Mouse (Mus musculus): Measurements from ENCODE around the gene Swap70. TPM values are rescaled to one million over a fixed set of nuclear protein-coding genes. Genes with fewer than 3 reads are reported as not detected.

Gene Swap70
- polyA plus RNA-seq, 2 experiments: 25.6 to 27.5 TPM

DNA sequence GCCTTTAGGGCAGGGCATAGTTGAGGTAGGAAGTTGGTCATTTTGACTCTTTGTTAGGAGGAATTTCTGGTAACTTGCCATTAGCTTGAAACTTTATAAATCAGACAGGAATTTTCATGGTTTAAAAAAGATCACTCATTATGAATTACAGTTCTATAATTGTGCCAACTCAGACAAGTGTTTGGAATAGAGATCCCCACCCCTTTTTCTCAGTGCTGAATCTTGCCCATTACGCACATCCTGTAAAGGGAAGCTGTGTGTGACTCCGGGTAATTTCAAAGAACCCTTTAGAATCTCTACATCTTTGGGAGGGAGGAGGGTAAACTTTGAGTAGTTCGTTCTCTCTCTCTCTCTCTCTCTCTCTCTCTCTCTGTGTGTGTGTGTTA, 15.9 kb downstream of the Swap70 start:
- Histone ChIP-seq H3K4me3 (replicated peaks; ENCODE audit: low read length) (no peak overlapping the region), H3K9ac (ENCODE audit: low read depth, low read length, severe bottlenecking) (no peak overlapping the region), H3K9me3 (ENCODE audit: control insufficient read depth, low read length) (no peaks in the 10 kb centered on the region), H3K27me3 (ENCODE audit: control insufficient read depth, insufficient read depth, low read length) (no peaks in the 10 kb centered on the region), H3K4me2 (replicated peaks; ENCODE audit: low read depth, low read length, severe bottlenecking) (no peak overlapping the region), H3K36me3 (ENCODE audit: control insufficient read depth, insufficient read depth, low read length) (peaks cover 6% of the 10 kb centered on the region; the same call in 1 of the 2 replicates), H3K4me1 (ENCODE audit: control insufficient read depth, insufficient read depth, low read length) (peaks cover 10% of the 10 kb centered on the region), H3K27ac (replicated peaks; ENCODE audit: low read depth, low read length) (0 out of 2 replicates have a peak overlapping the region, but pooled peaks have one; percentile 43)
- DNase-seq (ENCODE audit: low spot score) (no peak), ATAC-seq (ENCODE audit: low FRiP score, low read depth) (no peak)
- WGBS: 38% methylated on average over 3 of the region's 3 CpGs
- no peak for TF ChIP-seq POLR2A (IDR thresholded peaks at IDR 0.05; ENCODE audit: borderline replicate concordance, extremely low read depth, insufficient read depth, insufficient read length)

DNA sequence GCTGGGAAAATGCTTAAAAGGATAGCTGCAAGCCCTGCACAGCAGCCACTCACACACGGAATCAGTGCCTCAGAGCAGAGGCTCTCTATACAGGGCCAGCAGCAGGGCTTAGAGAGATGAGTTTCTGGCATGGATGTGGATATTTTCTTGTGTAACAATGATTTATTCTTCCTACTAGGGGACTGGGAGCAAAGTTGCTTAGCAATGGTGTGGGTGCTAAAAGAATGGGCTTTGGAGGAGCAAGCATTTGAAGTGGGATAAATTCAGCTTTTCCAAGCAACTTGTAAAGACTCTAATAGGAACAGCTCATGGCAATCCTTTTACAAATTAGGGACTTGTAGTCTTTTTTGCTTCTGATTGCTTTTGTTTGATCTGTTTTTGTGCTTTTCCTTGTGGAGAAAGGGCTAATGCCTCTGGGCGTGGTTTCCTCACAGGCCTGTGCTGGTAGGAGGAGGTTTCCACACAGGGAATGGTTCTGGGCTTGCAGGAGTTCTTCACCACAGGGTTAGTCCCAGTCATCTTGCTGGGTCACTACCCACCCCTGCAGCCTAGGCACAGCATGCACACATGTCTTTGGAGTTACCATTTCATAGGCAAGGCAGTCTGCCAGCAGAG, 16.4 kb downstream of the Swap70 start:
- TF ChIP-seq POLR2A (IDR thresholded peaks at IDR 0.05; ENCODE audit: borderline replicate concordance, extremely low read depth, insufficient read depth, insufficient read length): no peak
- H3K36me3 ChIP-seq (ENCODE audit: control insufficient read depth, insufficient read depth, low read length): peaks cover 6% of the 10 kb centered on the region; the same call in 1 of the 2 replicates
- H3K27ac ChIP-seq (replicated peaks; ENCODE audit: low read depth, low read length): 0 out of 2 replicates have a peak overlapping the region, but pooled peaks have one; percentile 43
- H3K27me3 ChIP-seq (ENCODE audit: control insufficient read depth, insufficient read depth, low read length): no peaks in the 10 kb centered on the region
- H3K4me2 ChIP-seq (replicated peaks; ENCODE audit: low read depth, low read length, severe bottlenecking): no peak overlapping the region
- WGBS: 48% methylated on average over 2 of the region's 2 CpGs
- H3K4me1 ChIP-seq (ENCODE audit: control insufficient read depth, insufficient read depth, low read length): peaks cover 10% of the 10 kb centered on the region
- ATAC-seq (ENCODE audit: low FRiP score, low read depth): no peak
- no peak overlapping the region for H3K9ac ChIP-seq (ENCODE audit: low read depth, low read length, severe bottlenecking)
- no peak overlapping the region for H3K4me3 ChIP-seq (replicated peaks; ENCODE audit: low read length)
- no peaks in the 10 kb centered on the region for H3K9me3 ChIP-seq (ENCODE audit: control insufficient read depth, low read length)
- DNase-seq (ENCODE audit: low spot score): no peak

DNA sequence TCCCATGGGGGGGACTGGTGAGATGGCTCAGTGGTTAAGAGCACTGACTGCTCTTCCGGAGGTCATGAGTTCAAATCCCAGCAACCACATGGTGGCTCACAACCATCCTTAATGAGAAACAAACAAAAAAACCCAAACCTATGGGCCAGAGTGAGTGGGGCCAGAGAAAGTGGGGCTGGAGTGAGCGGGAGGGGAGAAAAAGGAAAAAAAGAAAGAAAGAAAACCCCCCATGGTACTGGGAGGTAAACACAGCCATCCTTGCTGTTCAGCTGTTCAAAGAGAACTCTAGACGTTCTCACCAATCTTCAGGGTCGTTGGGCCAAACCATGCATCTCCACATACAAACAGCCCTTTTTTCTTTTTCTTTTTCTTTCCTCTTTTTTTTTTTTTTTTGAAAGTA, 18.1 kb downstream of the Swap70 start:
- no peak overlapping the region for H3K27ac ChIP-seq (replicated peaks; ENCODE audit: low read depth, low read length)
- H3K9me3 ChIP-seq (ENCODE audit: control insufficient read depth, low read length): no peaks in the 10 kb centered on the region
- DNase-seq (ENCODE audit: low spot score) (no peak), ATAC-seq (ENCODE audit: low FRiP score, low read depth) (no peak)
- WGBS: 78% methylated on average over 4 of the region's 4 CpGs
- H3K36me3 ChIP-seq (ENCODE audit: control insufficient read depth, insufficient read depth, low read length): peaks cover 9% of the 10 kb centered on the region
- TF ChIP-seq POLR2A (IDR thresholded peaks at IDR 0.05; ENCODE audit: borderline replicate concordance, extremely low read depth, insufficient read depth, insufficient read length): no peak
- no peak overlapping the region for H3K4me3 ChIP-seq (replicated peaks; ENCODE audit: low read length)
- no peak overlapping the region for H3K9ac ChIP-seq (ENCODE audit: low read depth, low read length, severe bottlenecking)
- peaks cover 10% of the 10 kb centered on the region for H3K4me1 ChIP-seq (ENCODE audit: control insufficient read depth, insufficient read depth, low read length)
- no peaks in the 10 kb centered on the region for H3K27me3 ChIP-seq (ENCODE audit: control insufficient read depth, insufficient read depth, low read length)
- H3K4me2 ChIP-seq (replicated peaks; ENCODE audit: low read depth, low read length, severe bottlenecking): no peak overlapping the region

DNA sequence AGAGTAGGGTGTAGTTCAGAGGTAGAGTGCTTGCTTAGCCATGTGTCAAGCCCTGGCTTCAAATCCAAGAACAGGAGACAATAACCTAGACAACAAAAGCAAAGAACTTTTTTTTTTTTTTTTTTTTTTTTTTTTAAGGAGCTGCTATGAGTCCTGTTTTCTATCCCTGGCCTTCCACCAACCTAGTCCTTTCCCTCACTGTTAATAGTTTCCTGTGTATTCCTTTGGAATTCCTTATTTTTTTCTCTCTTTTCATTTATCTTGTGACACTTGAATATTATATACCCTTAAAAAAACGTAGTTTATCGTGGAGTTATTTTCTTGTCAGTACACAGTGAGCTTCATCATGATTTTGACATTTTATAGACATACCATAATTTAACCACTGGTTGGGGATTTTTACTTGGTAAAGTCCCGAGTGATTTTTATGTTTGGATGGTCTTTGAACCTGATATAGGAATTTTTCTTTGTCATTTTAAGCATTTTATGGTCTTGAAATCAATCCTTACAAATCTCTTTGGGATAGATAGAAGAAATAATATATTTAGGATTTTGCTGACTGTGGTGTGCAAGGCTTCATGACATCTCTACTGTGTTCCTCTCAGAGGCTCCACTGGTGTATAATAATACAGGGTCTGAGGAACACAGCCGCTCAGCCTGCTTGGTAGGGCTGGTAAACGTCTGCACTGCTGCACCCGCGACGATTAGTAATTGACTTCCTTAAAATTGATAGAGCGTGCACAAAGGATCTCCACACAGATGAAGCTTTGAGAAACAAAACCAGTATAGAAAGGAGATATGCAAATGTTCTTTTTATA, 20.2 kb downstream of the Swap70 start:
- TF ChIP-seq POLR2A (IDR thresholded peaks at IDR 0.05; ENCODE audit: borderline replicate concordance, extremely low read depth, insufficient read depth, insufficient read length): no peak
- 75% methylated on average over 9 of the region's 9 CpGs for WGBS
- ATAC-seq (ENCODE audit: low FRiP score, low read depth) (no peak), DNase-seq (ENCODE audit: low spot score) (no peak)
- Histone ChIP-seq H3K9ac (ENCODE audit: low read depth, low read length, severe bottlenecking) (no peak overlapping the region), H3K4me1 (ENCODE audit: control insufficient read depth, insufficient read depth, low read length) (peaks cover 10% of the 10 kb centered on the region), H3K4me2 (replicated peaks; ENCODE audit: low read depth, low read length, severe bottlenecking) (no peak overlapping the region), H3K9me3 (ENCODE audit: control insufficient read depth, low read length) (no peaks in the 10 kb centered on the region), H3K27me3 (ENCODE audit: control insufficient read depth, insufficient read depth, low read length) (no peaks in the 10 kb centered on the region), H3K36me3 (ENCODE audit: control insufficient read depth, insufficient read depth, low read length) (peaks cover 17% of the 10 kb centered on the region), H3K4me3 (replicated peaks; ENCODE audit: low read length) (no peak overlapping the region), H3K27ac (replicated peaks; ENCODE audit: low read depth, low read length) (no peak overlapping the region)

DNA sequence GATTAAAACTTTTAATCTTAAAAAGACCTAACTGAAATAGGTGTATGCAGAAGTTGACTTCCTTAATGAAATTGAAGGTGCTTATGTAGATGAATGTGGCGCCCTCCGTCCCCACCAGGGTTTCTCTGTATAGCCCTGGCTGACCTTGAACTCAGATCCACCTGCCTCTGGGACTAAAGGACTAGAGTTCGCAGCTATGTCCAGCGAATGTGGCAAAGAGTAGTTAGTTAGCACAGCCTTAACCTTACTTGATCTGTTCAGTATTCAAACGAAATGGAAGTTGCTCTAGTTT, 20.7 kb downstream of the Swap70 start:
- H3K9me3 ChIP-seq (ENCODE audit: control insufficient read depth, low read length): no peaks in the 10 kb centered on the region
- DNase-seq (ENCODE audit: low spot score) (no peak), ATAC-seq (ENCODE audit: low FRiP score, low read depth) (no peak)
- H3K4me2 ChIP-seq (replicated peaks; ENCODE audit: low read depth, low read length, severe bottlenecking): no peak overlapping the region
- peaks cover 10% of the 10 kb centered on the region for H3K4me1 ChIP-seq (ENCODE audit: control insufficient read depth, insufficient read depth, low read length)
- H3K36me3 ChIP-seq (ENCODE audit: control insufficient read depth, insufficient read depth, low read length): peaks cover 18% of the 10 kb centered on the region
- no peak for TF ChIP-seq POLR2A (IDR thresholded peaks at IDR 0.05; ENCODE audit: borderline replicate concordance, extremely low read depth, insufficient read depth, insufficient read length)
- H3K27ac ChIP-seq (replicated peaks; ENCODE audit: low read depth, low read length): no peak overlapping the region
- H3K27me3 ChIP-seq (ENCODE audit: control insufficient read depth, insufficient read depth, low read length): no peaks in the 10 kb centered on the region
- H3K4me3 ChIP-seq (replicated peaks; ENCODE audit: low read length): no peak overlapping the region
- H3K9ac ChIP-seq (ENCODE audit: low read depth, low read length, severe bottlenecking): no peak overlapping the region
- WGBS: 96% methylated on average over 5 of the region's 5 CpGs

Measured in limb, embryonic 14.5 days (tissue).